Mouse (Mus musculus) limb, embryonic 14.5 days (tissue): ENCODE measurements around the gene Gm26620. TPM values are rescaled to one million over a fixed set of nuclear protein-coding genes. Genes with fewer than 3 reads are reported as not detected.

Experiments used
- ATAC-seq: fragments of 200-750 bp; cut with Nextera tagmentation; 2 replicates; pipeline ENCODE4 v1.8.0; 2017; ENCODE audit warnings: low read depth, moderate number of reproducible peaks, moderate TSS enrichment; ENCODE audit not compliant: low FRiP score
- DNase-seq: peaks from one replicate; pipeline ENCODE4 v3.0.0-alpha.2; 2015; ENCODE audit warnings: low spot score
- H3K27ac ChIP-seq: fragments of 300-500 bp; sonication (generic); replicated peaks from 2 replicates; pipeline ENCODE4 v1.5.1; 2014; ENCODE audit warnings: low read depth, mild to moderate bottlenecking, low read length, moderate library complexity, mixed read lengths
- H3K27me3 ChIP-seq: fragments of 300-500 bp; sonication (generic); 2 replicates; pipeline ENCODE4 v1.6.1; 2014; ENCODE audit warnings: low read length, mixed read lengths; ENCODE audit not compliant: control insufficient read depth, insufficient read depth
- H3K36me3 ChIP-seq: fragments of 300-500 bp; sonication (generic); 2 replicates; pipeline ENCODE4 v1.6.1; 2014; ENCODE audit warnings: mild to moderate bottlenecking, low read length, moderate library complexity, mixed read lengths; ENCODE audit not compliant: control insufficient read depth, insufficient read depth
- H3K4me1 ChIP-seq: fragments of 300-500 bp; sonication (generic); 2 replicates; pipeline ENCODE4 v1.6.1; 2014; ENCODE audit warnings: antibody characterized with exemption, low read length, mixed read lengths; ENCODE audit not compliant: control insufficient read depth, insufficient read depth
- H3K4me2 ChIP-seq: fragments of 300-500 bp; sonication (generic); replicated peaks from 2 replicates; pipeline ENCODE4 v1.6.1; 2014; ENCODE audit warnings: low read depth, mild to moderate bottlenecking, low read length, moderate library complexity; ENCODE audit not compliant: severe bottlenecking
- H3K4me3 ChIP-seq: fragments of 300-500 bp; sonication (generic); replicated peaks from 2 replicates; pipeline ENCODE4 v1.5.1; 2014; ENCODE audit warnings: low read length
- H3K9ac ChIP-seq: fragments of 300-500 bp; sonication (generic); 2 replicates; pipeline ENCODE4 v1.6.1; 2014; ENCODE audit warnings: mild to moderate bottlenecking, low read depth, low read length, moderate library complexity; ENCODE audit not compliant: severe bottlenecking
- H3K9me3 ChIP-seq: fragments of 300-500 bp; sonication (generic); 2 replicates; pipeline ENCODE4 v1.6.1; 2016; ENCODE audit warnings: low read length; ENCODE audit not compliant: control insufficient read depth
- POLR2A ChIP-seq: fragments of 200-500 bp; IDR thresholded peaks from 2 replicates; pipeline ENCODE4 v1.8.0; 2012; ENCODE audit warnings: inconsistent platforms, mild to moderate bottlenecking, moderate library complexity, borderline replicate concordance; ENCODE audit not compliant: insufficient read depth, insufficient read length; ENCODE audit errors: extremely low read depth
- WGBS: fragments of 180-500 bp; shearing (Covaris S2); extraction: QIAGEN DNeasy Blood & Tissue Kit; methylation state at CpG from one replicate; pipeline ENCODE4 v1.1.7; 2014; 5-methylcytosine and 5-hydroxymethylcytosine counted together
- polyA plus RNA-seq, 2 experiments: library from polyadenylated mRNA; depleted of rRNA in 1 of 2; stranded (reverse) in 1 of 2; unstranded in 1 of 2; fragments of >200 nt; fragmentation: Nextera tagmentation in 1 of 2; extraction: Ambion mirVana in 1 of 2; gene quantifications; 2 replicates each; pipeline versions ENCODE4 v1.2.1 to v1.2.3; 2012 to 2014

Gm26620 gene
- polyA plus RNA-seq, 2 experiments, result 0.78 to 0.91 TPM

DNA sequence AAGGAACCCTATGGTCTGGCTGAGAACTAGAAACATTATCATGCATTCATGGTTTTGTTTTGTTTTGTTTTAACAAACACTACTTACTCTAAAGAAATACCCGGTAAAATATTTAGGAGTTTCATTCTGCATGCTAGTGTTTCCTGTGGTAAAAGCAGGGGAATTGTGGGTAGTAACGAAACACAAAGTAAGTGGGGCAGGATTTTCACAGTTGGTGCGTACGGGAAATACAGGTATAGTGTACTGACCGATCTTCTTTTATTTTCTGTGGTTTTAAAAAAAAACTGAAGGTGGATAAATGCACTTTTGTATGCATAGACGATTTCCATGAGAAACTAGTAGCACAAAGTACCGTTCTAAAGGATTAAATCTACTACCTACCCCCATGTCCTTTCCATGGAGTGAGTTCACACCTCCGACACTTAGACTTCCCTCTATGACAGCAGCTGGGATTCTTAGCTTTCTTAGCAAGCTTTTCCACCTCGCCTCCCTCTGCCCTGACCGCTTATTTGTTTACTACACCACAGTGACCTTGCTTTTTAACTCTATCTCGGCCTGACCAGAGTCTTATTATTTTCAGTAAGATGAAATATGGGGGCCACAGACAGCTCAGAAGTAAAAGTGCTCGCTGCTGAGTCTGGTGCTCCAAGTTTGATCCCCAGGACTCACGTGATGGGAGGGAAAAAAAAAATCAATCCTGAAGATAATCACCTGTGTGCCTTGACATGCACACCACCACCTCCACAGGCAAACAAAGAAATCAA, 23.0 kb upstream of the Gm26620 start:
- Histone ChIP-seq H3K36me3 (no peaks in the 10 kb centered on the region), H3K9ac (no peak overlapping the region), H3K4me2 (no peak overlapping the region), H3K4me3 (no peak overlapping the region), H3K9me3 (no peaks in the 10 kb centered on the region), H3K27me3 (no peaks in the 10 kb centered on the region), H3K27ac (no peak overlapping the region), H3K4me1 (peaks cover 4% of the 10 kb centered on the region)
- TF ChIP-seq POLR2A, result no peak
- DNase-seq (no peak), ATAC-seq (no peak)
- WGBS, result 75% methylated on average over 13 of the region's 13 CpGs

DNA sequence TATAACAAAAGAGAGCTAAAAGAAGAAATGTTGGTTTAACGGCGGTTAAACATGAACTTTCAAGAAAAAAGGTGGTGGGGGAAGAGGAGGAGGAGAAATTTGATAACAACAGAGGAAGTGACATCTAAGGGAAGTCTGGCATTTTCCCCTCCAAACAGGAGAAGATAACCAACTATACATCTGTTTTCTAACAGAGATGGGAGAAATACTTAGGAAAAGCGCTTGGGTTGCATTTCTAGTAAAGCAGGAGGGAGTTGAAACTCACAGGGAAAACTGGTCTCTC, 22.5 kb upstream of the Gm26620 start:
- Histone ChIP-seq H3K9ac (no peak overlapping the region), H3K36me3 (no peaks in the 10 kb centered on the region), H3K4me2 (no peak overlapping the region), H3K27ac (no peak overlapping the region), H3K27me3 (no peaks in the 10 kb centered on the region), H3K4me1 (peaks cover 6% of the 10 kb centered on the region), H3K9me3 (no peaks in the 10 kb centered on the region), H3K4me3 (no peak overlapping the region)
- WGBS, result 80% methylated on average over 3 of the region's 3 CpGs
- no peak for ATAC-seq
- DNase-seq, result no peak
- no peak for TF ChIP-seq POLR2A

DNA sequence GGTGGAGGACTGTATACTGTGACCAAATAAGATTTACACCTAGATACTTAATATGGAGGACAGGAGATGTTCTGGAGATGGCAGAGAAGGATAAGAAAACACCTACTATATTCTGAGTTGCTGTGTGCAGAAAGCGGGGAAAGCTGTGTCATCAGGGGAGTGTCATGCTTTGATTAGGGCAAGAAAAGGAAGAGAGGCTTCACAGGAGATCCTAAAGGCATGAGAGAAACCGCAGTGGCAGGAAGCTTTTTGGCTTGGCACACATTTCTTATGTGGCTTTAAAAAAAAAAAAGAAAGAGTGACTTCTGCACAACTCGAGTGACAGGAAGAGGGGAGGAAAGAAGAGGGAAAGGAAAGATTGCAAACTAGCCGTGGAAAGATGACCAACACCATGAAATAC, 21.8 kb upstream of the Gm26620 start:
- no peak for DNase-seq
- no peak overlapping the region for H3K4me2 ChIP-seq
- H3K27ac ChIP-seq, result no peak overlapping the region
- no peaks in the 10 kb centered on the region for H3K36me3 ChIP-seq
- H3K9me3 ChIP-seq, result no peaks in the 10 kb centered on the region
- no peak for ATAC-seq
- H3K4me1 ChIP-seq, result peaks cover 6% of the 10 kb centered on the region
- no peaks in the 10 kb centered on the region for H3K27me3 ChIP-seq
- no peak for TF ChIP-seq POLR2A
- WGBS, result 72% methylated on average over 4 of the region's 4 CpGs
- no peak overlapping the region for H3K9ac ChIP-seq
- no peak overlapping the region for H3K4me3 ChIP-seq

DNA sequence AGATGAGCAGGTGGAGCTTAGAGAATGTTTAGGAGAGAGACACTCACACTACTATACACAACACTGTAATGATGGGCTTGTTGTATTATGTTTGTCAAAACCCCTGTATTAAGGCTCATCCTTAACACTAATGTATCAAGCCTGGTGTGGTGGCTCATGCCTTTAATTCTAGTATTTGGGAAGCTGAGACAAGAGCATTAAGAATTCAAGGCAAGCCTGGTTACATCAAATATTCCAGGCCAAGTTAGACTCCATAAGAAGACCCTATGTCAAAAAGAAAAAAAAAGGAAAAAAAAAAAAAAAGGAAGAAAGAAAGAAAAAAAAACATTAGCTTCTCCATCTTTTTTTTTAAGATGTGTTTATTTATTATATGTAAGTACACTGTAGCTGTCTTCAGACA, 20.6 kb upstream of the Gm26620 start:
- no peaks in the 10 kb centered on the region for H3K9me3 ChIP-seq
- ATAC-seq, result no peak
- no peak overlapping the region for H3K27ac ChIP-seq

DNA sequence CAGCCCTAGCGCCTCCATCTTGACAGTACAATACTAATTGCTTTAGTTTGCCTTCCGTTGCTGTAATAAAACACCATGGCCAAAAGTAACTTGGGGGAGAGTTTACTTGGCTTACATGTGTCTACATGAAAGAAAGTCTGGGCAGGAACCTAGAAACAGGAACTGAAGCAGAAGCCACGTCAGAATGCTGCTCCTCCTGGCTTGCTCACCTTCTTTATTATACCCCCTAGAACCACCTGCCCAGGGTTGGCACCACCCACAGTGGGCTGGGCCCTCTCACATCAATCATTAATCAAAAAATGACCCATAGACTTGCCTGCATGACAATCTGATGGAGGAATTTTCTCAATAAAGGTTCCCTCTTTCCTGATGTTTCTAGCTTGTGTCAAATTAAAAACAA, 20.1 kb upstream of the Gm26620 start:
- Histone ChIP-seq H3K9me3 (no peaks in the 10 kb centered on the region), H3K9ac (no peak overlapping the region), H3K4me2 (no peak overlapping the region), H3K4me1 (peaks cover 6% of the 10 kb centered on the region), H3K27me3 (no peaks in the 10 kb centered on the region), H3K36me3 (no peaks in the 10 kb centered on the region), H3K4me3 (no peak overlapping the region), H3K27ac (no peak overlapping the region)
- TF ChIP-seq POLR2A, result no peak
- ATAC-seq (no peak), DNase-seq (no peak)
- 71% methylated on average over 3 of the region's 3 CpGs for WGBS

More for the DNA sequence above, 20.6 kb upstream of the Gm26620 start:
- no peaks in the 10 kb centered on the region for H3K27me3 ChIP-seq
- H3K4me2 ChIP-seq, result no peak overlapping the region
- no peak overlapping the region for H3K9ac ChIP-seq
- H3K36me3 ChIP-seq, result no peaks in the 10 kb centered on the region
- no peak for DNase-seq
- TF ChIP-seq POLR2A, result no peak
- no peak overlapping the region for H3K4me3 ChIP-seq
- H3K4me1 ChIP-seq, result peaks cover 6% of the 10 kb centered on the region

DNA sequence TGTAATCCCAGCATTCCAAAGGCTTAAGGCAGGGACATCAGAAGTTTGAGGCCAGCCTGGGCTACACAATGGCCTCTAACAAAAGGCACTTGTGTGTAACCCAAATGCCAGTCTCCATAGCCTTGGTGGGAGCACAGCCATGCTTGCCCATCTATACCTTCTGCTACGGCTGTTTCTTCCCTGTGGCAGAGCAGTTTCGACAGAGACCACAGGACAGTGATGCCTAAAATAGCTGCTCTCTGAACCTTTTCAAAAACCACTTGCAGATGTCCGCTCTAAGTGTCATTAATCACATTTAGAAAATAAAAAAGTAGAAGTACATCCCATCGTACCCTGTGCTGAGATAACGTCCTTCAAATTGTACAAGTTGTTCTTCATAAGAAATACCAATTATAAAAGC, 19.5 kb upstream of the Gm26620 start:
- H3K27me3 ChIP-seq, result no peaks in the 10 kb centered on the region
- no peak overlapping the region for H3K27ac ChIP-seq
- ATAC-seq (no peak), DNase-seq (no peak)
- no peaks in the 10 kb centered on the region for H3K36me3 ChIP-seq
- no peak overlapping the region for H3K4me2 ChIP-seq
- H3K9ac ChIP-seq, result no peak overlapping the region
- TF ChIP-seq POLR2A, result no peak
- no peak overlapping the region for H3K4me3 ChIP-seq
- no peaks in the 10 kb centered on the region for H3K9me3 ChIP-seq
- WGBS, result 81% methylated on average over 5 of the region's 5 CpGs
- H3K4me1 ChIP-seq, result peaks cover 6% of the 10 kb centered on the region
